Mouse (Mus musculus): ENCODE results near the gene Nobox. TPM values are rescaled to one million over a fixed set of nuclear protein-coding genes. Genes with fewer than 3 reads are reported as not detected.

Gene Nobox
- total and polyA plus RNA-seq, 2 experiments from 2014 or later, result not detected

DNA sequence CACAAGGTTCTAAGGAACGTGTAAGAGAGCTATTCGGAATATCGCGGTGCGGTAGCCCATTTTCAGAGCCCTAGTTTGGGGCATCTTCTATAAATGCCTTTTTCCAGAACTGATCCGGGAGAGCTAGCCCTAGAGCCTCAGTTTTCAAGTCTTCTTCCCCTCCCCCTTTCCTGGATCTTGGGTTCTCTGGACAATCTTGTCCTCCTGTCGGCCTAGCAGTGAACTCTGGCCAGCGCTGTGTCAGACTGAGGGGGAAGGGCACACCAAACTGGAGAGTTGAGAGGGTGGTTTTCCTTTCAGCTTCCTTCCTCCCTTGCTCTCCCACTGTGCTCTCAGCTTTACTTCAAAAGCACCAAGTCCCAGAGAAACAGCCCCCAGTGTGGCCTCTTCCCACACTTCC is 43.0 kb downstream of the Nobox start:
- no peak for TF ChIP-seq CTCF (IDR thresholded peaks at IDR 0.05)
- WGBS, result 21% methylated on average over 8 of the region's 8 CpGs
- ATAC-seq (ENCODE audit: low FRiP score) (no peak), DNase-seq (ENCODE audit: low spot score) (no peak)
- Histone ChIP-seq H3K4me3 (ENCODE audit: low read depth, low read length) (peak overlapping the region; percentile 50; the same call in 1 of the 2 replicates), H3K4me1 (ENCODE audit: insufficient read depth, low read length) (0 out of 2 replicates have a peak, but pooled peaks cover 3% of the 10 kb centered on the region), H3K9ac (replicated peaks; ENCODE audit: low read length, poor library complexity, severe bottlenecking) (no peak overlapping the region), H3K4me2 (ENCODE audit: low read depth, low read length, poor library complexity, severe bottlenecking) (peak overlapping the region; percentile 83), H3K9me3 (ENCODE audit: low read length) (no peaks in the 10 kb centered on the region), H3K27me3 (ENCODE audit: insufficient read depth, low read length) (peaks cover 16% of the 10 kb centered on the region), H3K36me3 (ENCODE audit: insufficient read depth, low read length) (no peaks in the 10 kb centered on the region), H3K27ac (ENCODE audit: low read depth, low read length) (no peak overlapping the region)

DNA sequence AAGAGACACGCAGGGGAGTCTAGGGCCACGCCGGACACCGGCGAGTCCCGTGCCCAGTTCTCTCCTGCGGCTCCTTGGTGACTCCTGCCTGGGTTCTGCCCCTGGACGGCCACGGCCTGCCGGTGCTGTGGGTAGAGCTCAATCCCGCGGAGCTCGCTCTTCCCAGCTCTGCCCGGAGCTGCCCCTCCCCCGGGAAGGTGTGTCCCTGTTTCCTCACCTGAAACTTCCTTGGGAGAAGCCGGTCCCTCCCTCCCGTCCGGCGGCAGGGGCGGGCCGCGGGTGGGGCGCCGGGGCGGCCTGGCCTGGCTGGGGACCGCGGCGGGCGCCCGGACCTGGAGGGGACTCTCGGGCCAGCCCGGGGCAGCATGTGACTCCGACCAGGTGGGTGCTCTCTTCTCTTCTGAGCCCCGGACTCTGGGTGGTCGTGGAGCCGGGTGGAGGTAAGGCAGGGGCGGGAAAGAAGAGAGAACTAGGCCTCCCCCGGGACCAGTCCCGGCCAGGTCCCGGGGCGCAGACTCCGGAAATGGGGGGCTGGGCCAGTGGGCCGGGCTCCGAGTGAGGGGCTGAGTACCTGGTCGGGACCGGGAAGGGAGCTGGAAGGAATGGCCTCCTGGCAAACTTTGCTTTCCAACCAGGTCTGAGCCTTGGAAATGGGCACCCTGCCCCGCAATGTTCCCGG is 43.9 kb downstream of the Nobox start, which contains the start of gene Arhgef5:
Gene Arhgef5 (plus strand): TSS at position 220 of the 679 bp plus-strand sequence.
- H3K4me2 ChIP-seq (ENCODE audit: low read depth, low read length, poor library complexity, severe bottlenecking), result peak within 1 kb of the TSS; percentile 83
- no peak within 1 kb of the TSS for H3K27ac ChIP-seq (ENCODE audit: low read depth, low read length)
- TF ChIP-seq CTCF (IDR thresholded peaks at IDR 0.05), result no peak
- H3K9ac ChIP-seq (replicated peaks; ENCODE audit: low read length, poor library complexity, severe bottlenecking), result peak within 1 kb of the TSS; percentile 52
- no peaks in the 10 kb centered on the region for H3K9me3 ChIP-seq (ENCODE audit: low read length)
- ATAC-seq (ENCODE audit: low FRiP score), result peak; percentile 64
- H3K4me1 ChIP-seq (ENCODE audit: insufficient read depth, low read length), result 0 out of 2 replicates have a peak, but pooled peaks cover 3% of the 10 kb centered on the region
- peaks cover 16% of the 10 kb centered on the region for H3K27me3 ChIP-seq (ENCODE audit: insufficient read depth, low read length)
- H3K36me3 ChIP-seq (ENCODE audit: insufficient read depth, low read length), result no peaks in the 10 kb centered on the region
- H3K4me3 ChIP-seq (ENCODE audit: low read depth, low read length), result peak within 1 kb of the TSS; percentile 50
- DNase-seq (ENCODE audit: low spot score), result no peak
- 2% methylated on average over 31 of the region's 48 CpGs for WGBS

DNA sequence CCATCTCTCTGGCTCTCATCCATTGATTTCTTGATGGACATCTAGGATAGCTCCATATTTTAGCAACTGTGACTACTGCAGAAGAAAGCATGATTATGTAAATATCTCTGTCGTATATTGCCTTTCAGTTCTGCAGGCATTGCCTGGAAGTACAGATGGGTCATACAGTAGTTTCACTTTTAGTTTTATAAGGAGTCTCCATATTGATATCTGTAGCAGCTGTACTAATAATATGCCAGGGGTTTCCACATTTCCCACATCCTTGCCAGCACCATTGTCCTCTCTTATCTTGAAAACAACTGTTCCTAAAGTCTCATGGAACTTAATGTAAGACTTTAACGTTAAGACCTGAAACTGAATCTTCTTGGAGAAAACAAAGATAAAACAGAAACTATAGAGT is 48.6 kb downstream of the Nobox start:
- peaks cover 7% of the 10 kb centered on the region; the same call in 1 of the 2 replicates for H3K27me3 ChIP-seq (ENCODE audit: insufficient read depth, low read length)
- DNase-seq (ENCODE audit: low spot score) (no peak), ATAC-seq (ENCODE audit: low FRiP score) (no peak)
- no peak for TF ChIP-seq CTCF (IDR thresholded peaks at IDR 0.05)
- H3K4me1 ChIP-seq (ENCODE audit: insufficient read depth, low read length), result 0 out of 2 replicates have a peak, but pooled peaks cover 3% of the 10 kb centered on the region
- no peak overlapping the region for H3K4me2 ChIP-seq (ENCODE audit: low read depth, low read length, poor library complexity, severe bottlenecking)
- no peaks in the 10 kb centered on the region for H3K36me3 ChIP-seq (ENCODE audit: insufficient read depth, low read length)
- 78% methylated on average over 2 of the region's 2 CpGs for WGBS
- H3K27ac ChIP-seq (ENCODE audit: low read depth, low read length), result no peak overlapping the region
- H3K9ac ChIP-seq (replicated peaks; ENCODE audit: low read length, poor library complexity, severe bottlenecking), result no peak overlapping the region
- H3K4me3 ChIP-seq (ENCODE audit: low read depth, low read length), result no peak overlapping the region
- H3K9me3 ChIP-seq (ENCODE audit: low read length), result no peaks in the 10 kb centered on the region

DNA sequence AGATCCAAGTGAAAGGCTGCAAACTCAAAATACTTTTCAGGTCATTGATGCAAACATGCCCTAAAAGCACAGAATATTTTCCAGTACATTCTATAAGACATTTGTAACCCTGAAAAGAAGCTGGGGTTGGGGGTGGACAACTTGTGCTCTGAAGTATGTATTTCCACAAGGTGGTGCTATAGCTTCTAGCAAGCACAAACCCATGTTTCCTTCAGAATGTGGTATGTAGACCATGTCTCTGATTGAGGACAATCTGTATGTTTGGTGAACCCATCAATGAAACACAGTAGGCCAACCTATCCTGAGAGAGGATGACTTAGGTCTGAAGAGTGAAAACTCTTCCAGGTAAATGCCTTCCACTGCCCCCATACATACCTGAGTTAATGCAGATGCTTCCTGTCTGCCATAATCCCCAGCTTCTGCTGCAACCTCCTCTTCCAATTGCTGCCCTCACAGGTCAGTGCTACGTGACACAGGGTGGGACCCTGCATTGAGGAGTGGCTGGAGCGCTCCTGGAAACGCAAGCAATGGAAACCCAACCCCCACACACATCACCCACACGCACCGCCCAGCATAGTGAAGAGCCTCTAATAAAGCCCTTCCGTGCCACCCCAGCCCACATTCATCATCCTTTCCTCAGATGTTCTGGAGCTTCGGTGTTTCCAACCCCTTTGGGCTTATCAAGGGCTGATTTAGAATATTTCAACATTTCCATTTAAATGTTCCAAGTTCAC is 55.0 kb downstream of the Nobox start:
- DNase-seq (ENCODE audit: low spot score) (peak; percentile 35), ATAC-seq (ENCODE audit: low FRiP score) (no peak)
- peak; percentile 62 for TF ChIP-seq CTCF (IDR thresholded peaks at IDR 0.05)
- no peaks in the 10 kb centered on the region for H3K9me3 ChIP-seq (ENCODE audit: low read length)
- no peak overlapping the region for H3K27ac ChIP-seq (ENCODE audit: low read depth, low read length)
- H3K36me3 ChIP-seq (ENCODE audit: insufficient read depth, low read length), result no peaks in the 10 kb centered on the region
- WGBS, result 69% methylated on average over 7 of the region's 7 CpGs
- no peak overlapping the region for H3K9ac ChIP-seq (replicated peaks; ENCODE audit: low read length, poor library complexity, severe bottlenecking)
- no peak overlapping the region for H3K4me3 ChIP-seq (ENCODE audit: low read depth, low read length)
- no peaks in the 10 kb centered on the region for H3K4me1 ChIP-seq (ENCODE audit: insufficient read depth, low read length)
- no peaks in the 10 kb centered on the region for H3K27me3 ChIP-seq (ENCODE audit: insufficient read depth, low read length)
- no peak overlapping the region for H3K4me2 ChIP-seq (ENCODE audit: low read depth, low read length, poor library complexity, severe bottlenecking)

Other genes starting within 250 kb of the Nobox start
- gene Olfr441, start 203.2 kb downstream of the Nobox start, total RNA-seq (2014; rRNA removed), result 0.85 TPM in 1 of 2 replicates, not detected in the other
- gene Olfr441, start 203.2 kb downstream of the Nobox start, polyA plus RNA-seq (2015; fragmentation: Nextera tagmentation; extraction: Ambion mirVana), result not detected in 2 replicates
- not detected in 2 replicates for gene Olfr237-ps1, start 163.0 kb downstream of the Nobox start, total RNA-seq (2014; rRNA removed)
- 0.04 and 0.15 TPM in 2 replicates for gene Olfr237-ps1, start 163.0 kb downstream of the Nobox start, polyA plus RNA-seq (2015; fragmentation: Nextera tagmentation; extraction: Ambion mirVana)
- gene Olfr437, start 146.3 kb downstream of the Nobox start, total RNA-seq (2014; rRNA removed), result not detected in 2 replicates
- gene Olfr437, start 146.3 kb downstream of the Nobox start, polyA plus RNA-seq (2015; fragmentation: Nextera tagmentation; extraction: Ambion mirVana), result not detected in 2 replicates
- not detected in 2 replicates for gene Olfr13, start 137.4 kb downstream of the Nobox start, total RNA-seq (2014; rRNA removed)
- 0.05 and 0.10 TPM in 2 replicates for gene Olfr13, start 137.4 kb downstream of the Nobox start, polyA plus RNA-seq (2015; fragmentation: Nextera tagmentation; extraction: Ambion mirVana)
- gene Olfr435, start 112.4 kb downstream of the Nobox start, total RNA-seq (2014; rRNA removed), result not detected in 2 replicates
- gene Olfr435, start 112.4 kb downstream of the Nobox start, polyA plus RNA-seq (2015; fragmentation: Nextera tagmentation; extraction: Ambion mirVana), result not detected in 2 replicates
- not detected in 2 replicates for gene Olfr434, start 96.5 kb downstream of the Nobox start, total RNA-seq (2014; rRNA removed)
- gene Olfr434, start 96.5 kb downstream of the Nobox start, polyA plus RNA-seq (2015; fragmentation: Nextera tagmentation; extraction: Ambion mirVana), result not detected in 2 replicates
- not detected in 2 replicates for gene Olfr47, start 78.0 kb downstream of the Nobox start, total RNA-seq (2014; rRNA removed)
- not detected in 2 replicates for gene Olfr47, start 78.0 kb downstream of the Nobox start, polyA plus RNA-seq (2015; fragmentation: Nextera tagmentation; extraction: Ambion mirVana)
- gene Arhgef5, start 44.0 kb downstream of the Nobox start, total RNA-seq (2014; rRNA removed), result 4.1 and 8.2 TPM in 2 replicates
- 1.9 TPM in 2 replicates for gene Arhgef5, start 44.0 kb downstream of the Nobox start, polyA plus RNA-seq (2015; fragmentation: Nextera tagmentation; extraction: Ambion mirVana)